Mouse (Mus musculus) right cerebral cortex, postnatal 14 days (tissue): ENCODE measurements around the gene Satb1.
A peak's percentile ranks its signal among the peaks of the same experiment; 100 is the strongest.

Experiments
- DNase-seq: peaks from one replicate; pipeline ENCODE4 v3.0.0; 2022

Gene Satb1

GRCm38 (mm10) chr17:51813784-51814120 lies 19.3 kb downstream of the Satb1 start:
- no peak for DNase-seq

GRCm38 (mm10) chr17:51812942-51813783 lies 19.9 kb downstream of the Satb1 start:
- peak; percentile 55 for DNase-seq

- DNase-seq: peak; percentile 30
These were observed 20.7 kb downstream of the Satb1 start for GRCm38 (mm10) chr17:51812261-51812941.

- no peak for DNase-seq
These were observed 21.2 kb downstream of the Satb1 start for GRCm38 (mm10) chr17:51811911-51812260.

DNA sequence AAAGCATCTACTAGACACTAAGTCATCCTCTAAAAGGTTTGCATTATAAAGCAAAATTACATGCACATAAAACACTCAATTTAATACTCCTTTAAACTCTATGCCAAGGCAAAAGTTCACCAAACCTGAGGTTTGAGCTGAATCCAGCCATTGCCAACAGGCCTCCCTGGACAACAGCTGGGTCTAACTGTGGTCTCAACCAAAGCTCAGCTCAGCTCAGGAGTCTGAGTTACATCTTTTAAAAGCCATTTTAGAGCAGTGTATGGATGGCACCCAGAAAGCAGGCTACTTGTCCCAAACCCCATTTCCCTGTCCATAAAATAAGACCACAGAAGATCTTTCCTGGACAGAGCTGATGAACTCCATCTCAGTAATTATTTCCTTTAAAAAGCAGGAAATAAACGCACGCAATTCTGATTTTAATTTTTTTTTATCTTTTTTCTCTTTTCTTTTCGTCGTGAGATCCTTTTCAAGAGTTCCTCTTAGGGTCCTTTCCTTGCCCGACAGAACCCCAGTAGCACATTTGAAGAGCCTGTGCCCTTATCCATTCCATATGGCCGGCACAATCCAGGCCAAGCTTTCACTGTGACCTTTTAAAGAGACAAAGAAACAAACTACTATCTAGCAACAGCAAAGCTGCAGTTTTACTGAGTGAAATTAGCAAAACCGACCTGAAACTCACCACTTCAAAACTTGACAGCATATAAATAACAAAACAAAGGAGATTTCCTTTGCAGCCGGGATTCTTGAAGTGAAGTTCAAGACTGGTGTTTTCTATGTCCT lies 21.8 kb downstream of the Satb1 start:
- no peak for DNase-seq

DNA sequence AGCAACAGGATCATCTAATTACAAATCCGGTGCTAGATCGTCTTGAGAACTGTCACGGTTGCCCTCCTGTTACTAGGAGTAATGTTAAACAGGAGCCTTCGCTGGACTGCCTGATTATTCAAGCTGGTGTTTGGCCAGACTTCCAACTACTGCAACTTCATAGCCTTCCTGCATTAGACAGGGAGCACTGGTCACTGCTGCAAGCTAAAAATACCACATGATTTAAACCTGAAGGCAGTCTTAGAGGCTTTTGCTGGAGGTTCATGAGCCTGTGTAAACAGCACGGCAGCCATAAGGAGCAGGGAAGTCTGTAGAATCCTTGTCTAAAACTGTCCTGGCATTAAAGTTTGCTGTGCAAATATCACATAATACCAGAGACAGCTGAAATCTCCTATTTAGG lies 25.7 kb downstream of the Satb1 start:
- DNase-seq: no peak

- DNase-seq: no peak
These were observed 26.7 kb downstream of the Satb1 start for GRCm38 (mm10) chr17:51806124-51806960.

- DNase-seq: no peak
These were observed 32.9 kb downstream of the Satb1 start for GRCm38 (mm10) chr17:51800208-51800607.

DNA sequence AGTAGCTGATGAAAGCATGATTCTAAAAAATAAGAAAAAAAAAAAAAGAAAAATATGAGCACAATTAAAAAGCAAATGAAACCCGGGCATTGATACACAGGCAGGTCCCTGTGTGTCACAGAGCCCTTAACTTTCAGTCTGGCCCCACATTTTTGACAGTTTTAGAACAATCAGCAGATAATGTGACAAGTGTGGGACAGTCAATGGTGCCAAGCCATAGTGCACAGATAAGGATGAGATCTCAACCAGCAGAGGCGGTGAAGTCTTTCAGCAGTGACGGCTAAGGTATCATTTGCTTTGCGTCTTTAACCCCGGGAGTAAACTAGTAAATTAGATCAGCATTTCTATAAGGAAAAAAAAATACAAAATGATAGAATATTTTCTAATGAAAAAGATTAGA lies 36.6 kb downstream of the Satb1 start:
- no peak for DNase-seq

DNA sequence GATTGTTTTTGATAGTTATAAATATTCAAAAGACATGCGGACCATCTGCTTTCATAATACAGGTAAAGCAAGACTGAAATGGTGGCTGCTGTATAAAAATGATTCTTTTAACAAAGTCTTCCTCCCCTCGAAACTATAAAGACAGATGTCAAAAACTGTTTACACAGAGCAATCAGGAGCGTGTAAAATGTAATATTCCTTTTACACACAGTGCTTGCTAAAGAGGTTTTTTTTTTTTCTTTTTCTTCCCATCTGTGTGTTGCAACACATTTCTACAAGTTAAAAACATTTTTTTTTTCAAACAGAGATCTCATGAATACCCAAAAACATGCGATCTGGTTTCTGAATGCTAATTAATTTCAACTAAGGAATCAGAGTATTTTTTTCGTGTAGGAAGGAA lies 41.9 kb downstream of the Satb1 start:
- DNase-seq: no peak

GRCm38 (mm10) chr17:51790387-51791060 lies 42.6 kb downstream of the Satb1 start:
- no peak for DNase-seq

DNA sequence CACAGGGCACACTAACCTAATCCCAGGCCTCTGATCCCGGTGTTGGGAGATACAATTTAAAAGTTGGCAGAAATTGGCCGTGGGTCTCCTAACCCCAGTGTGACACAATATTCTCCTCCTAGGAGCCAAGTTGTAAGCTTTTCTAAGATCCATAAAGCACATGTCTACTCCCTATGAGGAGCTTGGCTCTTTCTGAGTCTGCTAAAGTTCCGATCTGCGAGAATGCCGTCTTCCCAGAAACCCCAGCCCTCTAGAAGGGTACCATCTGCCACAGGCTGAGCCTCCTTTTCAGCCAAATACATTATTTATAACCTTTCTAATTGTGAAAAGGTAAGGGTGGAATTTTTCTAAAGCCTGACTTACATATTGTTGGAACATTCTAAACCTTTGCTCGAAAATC lies 43.3 kb downstream of the Satb1 start:
- DNase-seq: no peak

DNA sequence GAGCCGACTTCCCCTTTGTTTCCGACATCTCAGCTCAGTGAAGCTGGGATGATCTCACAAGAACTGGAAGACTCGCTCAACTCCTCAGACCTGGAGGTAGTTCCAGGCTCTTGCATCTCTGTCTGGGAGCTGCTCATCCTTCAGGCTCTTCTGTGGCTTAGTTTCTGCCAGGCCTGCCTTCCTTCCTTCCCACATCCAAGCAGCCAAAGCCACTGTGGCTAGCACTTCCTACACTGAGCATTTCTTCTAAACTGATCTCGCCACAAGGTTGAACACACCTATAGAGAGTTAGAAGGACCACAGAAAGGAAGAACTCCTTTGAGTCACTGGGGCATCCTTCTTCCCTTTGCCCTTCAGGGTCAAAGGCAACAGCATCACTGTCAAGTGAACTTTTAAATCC lies 44.0 kb downstream of the Satb1 start:
- no peak for DNase-seq

- DNase-seq: no peak
These were observed 45.1 kb downstream of the Satb1 start for GRCm38 (mm10) chr17:51787955-51788354.

- DNase-seq: no peak
These were observed 47.0 kb downstream of the Satb1 start for GRCm38 (mm10) chr17:51786050-51786449.

DNA sequence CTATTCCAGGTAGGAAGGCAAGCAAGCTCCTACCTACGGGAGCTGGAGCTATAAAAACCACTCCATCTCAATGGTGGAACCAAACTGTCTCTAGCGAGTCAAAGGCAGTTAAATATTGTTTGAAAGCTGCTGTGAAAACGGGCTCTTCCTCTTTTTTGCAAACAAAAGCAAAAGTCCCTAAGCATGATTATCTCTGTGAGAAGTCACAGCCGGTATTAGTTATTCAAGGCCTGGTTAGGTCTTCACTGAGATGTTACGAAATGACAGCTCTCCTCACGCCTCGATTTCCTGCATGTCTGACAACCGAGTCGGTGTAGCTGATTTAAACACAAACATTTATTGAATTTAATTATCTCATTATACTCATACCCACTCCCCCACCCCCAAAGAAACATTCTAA lies 48.2 kb downstream of the Satb1 start:
- DNase-seq: no peak

GRCm38 (mm10) chr17:51783591-51784279 lies 49.4 kb downstream of the Satb1 start:
- DNase-seq: no peak

DNA sequence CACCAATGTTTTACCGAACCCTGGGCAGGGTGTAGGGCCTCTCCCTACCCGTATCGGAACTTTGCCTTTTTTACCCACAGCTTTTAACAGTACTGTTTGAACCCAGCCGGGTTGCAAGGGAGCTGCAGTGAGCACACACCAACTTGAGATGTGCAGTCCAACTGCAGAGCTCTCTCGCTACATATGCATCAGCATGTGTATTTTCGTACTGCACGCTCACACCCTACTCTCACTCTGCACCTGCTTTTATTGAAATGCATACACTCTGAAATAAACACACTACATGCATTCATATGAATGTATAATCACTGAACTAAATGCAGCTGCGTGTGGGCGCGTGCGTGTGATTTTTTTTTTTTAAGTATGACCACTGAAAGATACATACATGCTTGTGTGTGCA lies 53.1 kb downstream of the Satb1 start:
- DNase-seq: no peak

GRCm38 (mm10) chr17:51778961-51779360 lies 54.1 kb downstream of the Satb1 start:
- DNase-seq: no peak

GRCm38 (mm10) chr17:51777813-51778212 lies 55.3 kb downstream of the Satb1 start:
- no peak for DNase-seq

GRCm38 (mm10) chr17:51775070-51775881 lies 57.8 kb downstream of the Satb1 start:
- no peak for DNase-seq
